Mouse (Mus musculus) cerebellum, adult 2 months (tissue): ENCODE measurements at regions not wholly inside any gene's neighbourhood (a gene's known extent, or its start where the extent isn't known, plus 50 kb on each side); places are given as distances from the start of the nearest gene placed in this dataset.

Experiments used
- CTCF ChIP-seq: fragments of 200-500 bp; IDR thresholded peaks from 2 replicates; pipeline ENCODE4 v1.5.1; 2011; ENCODE audit warnings: low read depth, mild to moderate bottlenecking, control low read depth, low read length, moderate library complexity, borderline replicate concordance; ENCODE audit not compliant: insufficient read depth
- POLR2A ChIP-seq: fragments of 200-500 bp; IDR thresholded peaks from 2 replicates; pipeline ENCODE4 v1.6.1; 2011; ENCODE audit warnings: low read length, control low read depth, borderline replicate concordance; ENCODE audit not compliant: insufficient read depth

- TF ChIP-seq CTCF (no peak), POLR2A (no peak)
Observed at GRCm38 (mm10) chr3:102657531-102658060, 76.7 kb upstream of the Tspan2 start.
